Mouse (Mus musculus) ES-Bruce4 (cell line): Measurements from ENCODE around the gene Dus3l.

Experiments
- CTCF ChIP-seq: IDR thresholded peaks from one replicate; pipeline ENCODE4 v1.8.1; 2011; ENCODE audit warnings: low read depth, low read length
- EP300 ChIP-seq: IDR thresholded peaks from 2 replicates; pipeline ENCODE4 v1.6.1; 2011; ENCODE audit warnings: low read depth, low read length; ENCODE audit not compliant: insufficient read depth
- POLR2A ChIP-seq: IDR thresholded peaks from one replicate; pipeline ENCODE4 v1.8.1; 2011; ENCODE audit warnings: low read length; ENCODE audit not compliant: insufficient read depth

DNA sequence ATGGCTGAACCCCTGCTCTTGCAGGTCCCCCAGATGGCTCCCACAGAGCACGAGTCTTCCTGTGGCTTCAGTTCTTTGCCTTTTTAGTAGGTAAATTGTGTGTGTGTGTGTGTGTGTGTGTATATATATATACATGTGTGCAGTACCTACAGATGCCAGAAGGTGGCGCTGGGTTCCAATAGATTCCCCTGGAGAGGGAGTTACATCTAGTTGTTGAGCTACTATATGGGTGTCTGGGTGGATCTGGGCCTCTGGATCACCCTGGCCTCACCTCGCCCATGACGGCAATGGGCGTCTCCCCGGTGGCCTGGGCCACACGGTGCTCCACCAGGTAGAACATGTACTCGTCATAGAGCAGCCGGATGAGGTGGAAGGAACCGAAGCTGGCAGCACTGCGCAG is 13.0 kb downstream of the Dus3l start:
- TF ChIP-seq POLR2A: no peak
- TF ChIP-seq CTCF: peak; percentile 3
- TF ChIP-seq EP300: no peak
